Mouse (Mus musculus): Measurements from ENCODE around the gene Esp16.
"Not testable (repeated sequence)": the region's sequence is repeated elsewhere in the genome, so short reads cannot be mapped to it uniquely, and the experiment has no call there.

The Esp16 gene

GRCm38 (mm10) chr17:39535842-39536241 lies at the start of gene Esp16:
Esp16 (plus strand) TSS chr17:39536142.
- not testable (repeated sequence) for DNase-seq (ENCODE audit: low spot score)

DNA sequence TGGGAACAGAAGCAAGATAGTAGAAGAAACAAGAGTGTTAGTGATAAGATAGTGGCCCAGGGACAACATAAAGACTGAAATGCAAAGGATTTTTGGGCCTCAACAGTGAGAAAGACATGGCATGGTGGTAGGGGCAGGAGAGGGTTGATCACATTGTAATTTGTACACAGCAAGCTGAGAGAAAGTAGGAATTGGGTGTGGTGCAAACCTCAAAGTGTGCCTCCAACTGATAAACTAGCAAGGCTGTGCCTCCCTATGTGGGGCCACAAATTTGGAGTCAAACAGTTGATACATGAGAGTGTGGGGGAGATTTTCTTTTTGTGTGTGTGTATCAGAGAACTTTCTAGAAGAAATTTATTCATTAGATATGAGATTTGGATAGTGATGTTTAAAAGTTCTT lies 37.9 kb upstream of the Esp16 start:
- not testable (repeated sequence) for DNase-seq (ENCODE audit: low spot score)
